Mouse (Mus musculus) neural tube, embryonic 12.5 days (tissue): Measurements from ENCODE around the gene Gm49388. TPM values are rescaled to one million over a fixed set of nuclear protein-coding genes. Genes with fewer than 3 reads are reported as not detected.
A peak's percentile ranks its signal among the peaks of the same experiment; 100 is the strongest.

Experiments
- ATAC-seq: fragments of 200-750 bp; cut with Nextera tagmentation; 2 replicates; pipeline ENCODE4 v1.8.0; 2017; ENCODE audit warnings: low read depth, mild to moderate bottlenecking, moderate TSS enrichment, moderate library complexity; ENCODE audit not compliant: low FRiP score
- H3K27ac ChIP-seq: fragments of 300-500 bp; sonication (generic); 2 replicates; pipeline ENCODE4 v1.5.1; 2016
- H3K27me3 ChIP-seq: fragments of 300-500 bp; sonication (generic); replicated peaks from 2 replicates; pipeline ENCODE4 v1.6.1; 2016; ENCODE audit warnings: mild to moderate bottlenecking
- H3K36me3 ChIP-seq: fragments of 300-500 bp; sonication (generic); 2 replicates; pipeline ENCODE4 v1.6.1; 2016; ENCODE audit warnings: mild to moderate bottlenecking
- H3K4me1 ChIP-seq: fragments of 300-500 bp; sonication (generic); 2 replicates; pipeline ENCODE4 v1.6.1; 2016
- H3K4me2 ChIP-seq: fragments of 300-500 bp; sonication (generic); replicated peaks from 2 replicates; pipeline ENCODE4 v1.6.1; 2016; ENCODE audit warnings: mild to moderate bottlenecking
- H3K4me3 ChIP-seq: fragments of 300-500 bp; sonication (generic); 2 replicates; pipeline ENCODE4 v1.5.1; 2016
- H3K9ac ChIP-seq: fragments of 300-500 bp; sonication (generic); 2 replicates; pipeline ENCODE4 v1.6.1; 2016; ENCODE audit warnings: mild to moderate bottlenecking
- H3K9me3 ChIP-seq: fragments of 300-500 bp; sonication (generic); 2 replicates; pipeline ENCODE4 v1.6.1; 2016; ENCODE audit warnings: mild to moderate bottlenecking
- WGBS: fragments of 180-500 bp; shearing (Covaris S2); methylation state at CpG from one replicate; pipeline ENCODE4 v1.1.7; 2016; 5-methylcytosine and 5-hydroxymethylcytosine counted together
- polyA plus RNA-seq: library from polyadenylated mRNA; unstranded; fragments of >200 nt; fragmentation: Nextera tagmentation; extraction: Ambion mirVana; gene quantifications from 2 replicates; pipeline ENCODE4 v1.2.1, GENCODE M21; 2016

Gm49388 gene
- polyA plus RNA-seq, 1 experiment from 2014 or later = not detected

- 95% methylated on average over 4 of the region's 4 CpGs for WGBS
- Histone ChIP-seq H3K36me3 (peaks cover 76% of the 10 kb centered on the region), H3K9ac (no peak overlapping the region)
These were observed 13.2 kb downstream of the Gm49388 start for GRCm38 (mm10) chr7:127798591-127798990.

GRCm38 (mm10) chr7:127799211-127799610, 13.8 kb downstream of the Gm49388 start:
- no peaks in the 10 kb centered on the region for H3K9me3 ChIP-seq
- 92% methylated on average over 13 of the region's 13 CpGs for WGBS
- no peak overlapping the region for H3K9ac ChIP-seq
- H3K27me3 ChIP-seq = no peaks in the 10 kb centered on the region
- peaks cover 73% of the 10 kb centered on the region for H3K36me3 ChIP-seq
- ATAC-seq = no peak
- H3K4me2 ChIP-seq = no peak overlapping the region
- no peaks in the 10 kb centered on the region for H3K4me1 ChIP-seq
- no peak overlapping the region for H3K27ac ChIP-seq
- H3K4me3 ChIP-seq = no peak overlapping the region

More at GRCm38 (mm10) chr7:127798591-127798990, 13.2 kb downstream of the Gm49388 start:
- ATAC-seq = no peak
- no peak overlapping the region for H3K27ac ChIP-seq
- no peak overlapping the region for H3K4me3 ChIP-seq
- H3K4me1 ChIP-seq = no peaks in the 10 kb centered on the region
- H3K27me3 ChIP-seq = no peaks in the 10 kb centered on the region
- no peak overlapping the region for H3K4me2 ChIP-seq
- H3K9me3 ChIP-seq = no peaks in the 10 kb centered on the region

GRCm38 (mm10) chr7:127799738-127800137, 14.3 kb downstream of the Gm49388 start:
- Histone ChIP-seq H3K27me3 (no peaks in the 10 kb centered on the region), H3K36me3 (peaks cover 70% of the 10 kb centered on the region), H3K27ac (no peak overlapping the region), H3K9me3 (no peaks in the 10 kb centered on the region), H3K9ac (no peak overlapping the region), H3K4me1 (no peaks in the 10 kb centered on the region), H3K4me2 (no peak overlapping the region), H3K4me3 (no peak overlapping the region)
- ATAC-seq = no peak
- 96% methylated on average over 1 of the region's 1 CpGs for WGBS

GRCm38 (mm10) chr7:127800435-127801009, 15.1 kb downstream of the Gm49388 start, which contains the start of gene Hsd3b7:
Gene Hsd3b7 (plus strand): TSS chr7:127800604.
- H3K27ac ChIP-seq = no peak within 1 kb of the TSS
- H3K4me2 ChIP-seq = peak within 1 kb of the TSS; percentile 39
- no peaks in the 10 kb centered on the region for H3K27me3 ChIP-seq
- H3K4me3 ChIP-seq = no peak within 1 kb of the TSS
- peaks cover 64% of the 10 kb centered on the region for H3K36me3 ChIP-seq
- no peak within 1 kb of the TSS for H3K9ac ChIP-seq
- H3K9me3 ChIP-seq = no peaks in the 10 kb centered on the region
- H3K4me1 ChIP-seq = no peaks in the 10 kb centered on the region
- 38% methylated on average over 6 of the region's 6 CpGs for WGBS
- ATAC-seq = peak; percentile 71

GRCm38 (mm10) chr7:127801010-127801621, 15.7 kb downstream of the Gm49388 start:
- Histone ChIP-seq H3K36me3 (peaks cover 58% of the 10 kb centered on the region), H3K27me3 (no peaks in the 10 kb centered on the region), H3K4me3 (no peak overlapping the region), H3K9me3 (no peaks in the 10 kb centered on the region), H3K9ac (no peak overlapping the region), H3K4me1 (no peaks in the 10 kb centered on the region), H3K27ac (no peak overlapping the region), H3K4me2 (0 out of 2 replicates have a peak overlapping the region, but pooled peaks have one; percentile 39)
- no peak for ATAC-seq
- WGBS = 90% methylated on average over 8 of the region's 8 CpGs

GRCm38 (mm10) chr7:127802313-127802712, 16.9 kb downstream of the Gm49388 start:
- no peaks in the 10 kb centered on the region for H3K27me3 ChIP-seq
- ATAC-seq = no peak
- no peak overlapping the region for H3K4me2 ChIP-seq
- H3K4me1 ChIP-seq = no peaks in the 10 kb centered on the region
- no peaks in the 10 kb centered on the region for H3K9me3 ChIP-seq
- H3K4me3 ChIP-seq = no peak overlapping the region
- 92% methylated on average over 17 of the region's 17 CpGs for WGBS
- peaks cover 52% of the 10 kb centered on the region for H3K36me3 ChIP-seq
- no peak overlapping the region for H3K27ac ChIP-seq
- H3K9ac ChIP-seq = 0 out of 2 replicates have a peak overlapping the region, but pooled peaks have one; percentile 8

- Histone ChIP-seq H3K27ac (no peak overlapping the region), H3K36me3 (peaks cover 33% of the 10 kb centered on the region), H3K4me3 (no peak overlapping the region), H3K4me1 (no peaks in the 10 kb centered on the region), H3K27me3 (no peaks in the 10 kb centered on the region), H3K9ac (no peak overlapping the region), H3K9me3 (no peaks in the 10 kb centered on the region), H3K4me2 (no peak overlapping the region)
- no peak for ATAC-seq
- 56% methylated on average over 5 of the region's 5 CpGs for WGBS
These were observed 23.4 kb downstream of the Gm49388 start for GRCm38 (mm10) chr7:127808821-127809220.

- Histone ChIP-seq H3K9ac (no peak overlapping the region), H3K27me3 (no peaks in the 10 kb centered on the region), H3K36me3 (peaks cover 36% of the 10 kb centered on the region), H3K9me3 (no peaks in the 10 kb centered on the region), H3K4me1 (no peaks in the 10 kb centered on the region), H3K4me2 (no peak overlapping the region), H3K4me3 (no peak overlapping the region), H3K27ac (no peak overlapping the region)
- no peak for ATAC-seq
- 82% methylated on average over 1 of the region's 1 CpGs for WGBS
These were observed 24.4 kb downstream of the Gm49388 start for GRCm38 (mm10) chr7:127809846-127810245.

GRCm38 (mm10) chr7:127810650-127811049, 25.2 kb downstream of the Gm49388 start:
- Histone ChIP-seq H3K36me3 (peaks cover 37% of the 10 kb centered on the region), H3K4me2 (no peak overlapping the region)
- whole genome bisulfite sequencing = 76% methylated on average over 10 of the region's 10 CpGs

GRCm38 (mm10) chr7:127811240-127811639, 25.8 kb downstream of the Gm49388 start:
- H3K27ac ChIP-seq = no peak overlapping the region
- no peak overlapping the region for H3K9ac ChIP-seq
- H3K4me3 ChIP-seq = no peak overlapping the region
- no peaks in the 10 kb centered on the region for H3K27me3 ChIP-seq
- WGBS = 76% methylated on average over 4 of the region's 4 CpGs
- peaks cover 37% of the 10 kb centered on the region for H3K36me3 ChIP-seq
- peaks cover 6% of the 10 kb centered on the region; the same call in 1 of the 2 replicates for H3K4me1 ChIP-seq
- H3K9me3 ChIP-seq = no peaks in the 10 kb centered on the region
- no peak overlapping the region for H3K4me2 ChIP-seq
- ATAC-seq = no peak

More at GRCm38 (mm10) chr7:127810650-127811049, 25.2 kb downstream of the Gm49388 start:
- Histone ChIP-seq H3K9ac (no peak overlapping the region), H3K27me3 (no peaks in the 10 kb centered on the region), H3K4me3 (no peak overlapping the region), H3K4me1 (0 out of 2 replicates have a peak, but pooled peaks cover under 1% of the 10 kb centered on the region), H3K27ac (no peak overlapping the region), H3K9me3 (no peaks in the 10 kb centered on the region)
- no peak for ATAC-seq

GRCm38 (mm10) chr7:127812292-127812691, 26.9 kb downstream of the Gm49388 start:
- H3K4me3 ChIP-seq = no peak overlapping the region
- H3K4me2 ChIP-seq = no peak overlapping the region
- peaks cover 7% of the 10 kb centered on the region; the same call in 1 of the 2 replicates for H3K4me1 ChIP-seq
- no peak overlapping the region for H3K9ac ChIP-seq
- no peak for ATAC-seq
- H3K36me3 ChIP-seq = peaks cover 32% of the 10 kb centered on the region
- no peaks in the 10 kb centered on the region for H3K9me3 ChIP-seq
- H3K27ac ChIP-seq = no peak overlapping the region
- WGBS = 83% methylated on average over 3 of the region's 3 CpGs
- no peaks in the 10 kb centered on the region for H3K27me3 ChIP-seq

- WGBS = 80% methylated on average over 4 of the region's 4 CpGs
- ATAC-seq = no peak
- H3K4me1 ChIP-seq = peaks cover 7% of the 10 kb centered on the region; the same call in 1 of the 2 replicates
- no peaks in the 10 kb centered on the region for H3K9me3 ChIP-seq
- H3K27me3 ChIP-seq = no peaks in the 10 kb centered on the region
- H3K27ac ChIP-seq = no peak overlapping the region
- H3K4me2 ChIP-seq = no peak overlapping the region
- H3K9ac ChIP-seq = no peak overlapping the region
- H3K4me3 ChIP-seq = no peak overlapping the region
- peaks cover 30% of the 10 kb centered on the region for H3K36me3 ChIP-seq
These were observed 28.4 kb downstream of the Gm49388 start for GRCm38 (mm10) chr7:127813821-127814220.
